Mouse (Mus musculus) central nervous system, embryonic 18 days (tissue): ENCODE results near the gene Naga. TPM values are rescaled to one million over a fixed set of nuclear protein-coding genes. Genes with fewer than 3 reads are reported as not detected.

ENCODE experiments used
- polyA plus RNA-seq: library from polyadenylated mRNA; depleted of rRNA; stranded (reverse); fragments of >200 nt; gene quantifications from 2 replicates; pipeline ENCODE4 v1.2.3, GENCODE M21; 2012; rRNA removed

Naga gene
- 37.9 TPM in 2 replicates for polyA plus RNA-seq

DNA sequence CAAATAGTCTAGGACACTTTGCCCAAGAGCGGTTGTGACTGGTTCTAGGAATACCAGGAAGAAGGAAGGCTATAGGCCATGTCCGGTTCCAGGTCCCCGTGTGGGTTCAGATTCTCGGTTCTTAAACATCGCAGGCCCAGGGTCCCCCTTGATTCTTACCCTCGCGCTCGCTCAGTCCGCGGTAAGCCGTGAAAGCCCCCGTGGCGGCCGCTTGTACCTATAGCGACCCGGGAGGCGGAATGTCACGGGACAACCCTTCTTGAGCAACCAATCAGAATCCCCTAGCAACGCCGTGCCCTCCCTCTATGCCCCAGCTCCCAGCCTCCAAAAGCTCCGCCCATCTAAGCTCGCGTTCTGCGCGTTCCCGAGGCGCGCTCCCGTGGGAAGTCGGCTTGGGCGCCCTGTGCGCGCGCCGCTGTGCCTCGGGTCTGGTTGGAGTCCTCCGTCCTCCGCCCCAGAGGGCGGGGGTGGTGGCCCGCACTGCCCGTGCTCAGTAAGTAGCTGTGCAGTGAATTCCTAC is at the start of gene Naga, which contains the start of the genes Pheta2 and Smdt1:
Naga (minus strand) TSS at position 333 of the 520 bp plus-strand sequence.
Pheta2 (plus strand) TSS at position 350 of the 520 bp plus-strand sequence.
Smdt1 (plus strand) TSS at position 367 of the 520 bp plus-strand sequence.

GRCm38 (mm10) chr15:82379871-82380713 is 41.4 kb upstream of the Naga start, which contains the start of gene Cyp2d22:
TSS of gene Cyp2d22 (minus strand) at chr15:82380260.

GRCm38 (mm10) chr15:82354126-82354945 is 15.6 kb upstream of the Naga start, which contains the start of gene Ndufa6:
TSS of gene Ndufa6 (minus strand) at chr15:82354322.

DNA sequence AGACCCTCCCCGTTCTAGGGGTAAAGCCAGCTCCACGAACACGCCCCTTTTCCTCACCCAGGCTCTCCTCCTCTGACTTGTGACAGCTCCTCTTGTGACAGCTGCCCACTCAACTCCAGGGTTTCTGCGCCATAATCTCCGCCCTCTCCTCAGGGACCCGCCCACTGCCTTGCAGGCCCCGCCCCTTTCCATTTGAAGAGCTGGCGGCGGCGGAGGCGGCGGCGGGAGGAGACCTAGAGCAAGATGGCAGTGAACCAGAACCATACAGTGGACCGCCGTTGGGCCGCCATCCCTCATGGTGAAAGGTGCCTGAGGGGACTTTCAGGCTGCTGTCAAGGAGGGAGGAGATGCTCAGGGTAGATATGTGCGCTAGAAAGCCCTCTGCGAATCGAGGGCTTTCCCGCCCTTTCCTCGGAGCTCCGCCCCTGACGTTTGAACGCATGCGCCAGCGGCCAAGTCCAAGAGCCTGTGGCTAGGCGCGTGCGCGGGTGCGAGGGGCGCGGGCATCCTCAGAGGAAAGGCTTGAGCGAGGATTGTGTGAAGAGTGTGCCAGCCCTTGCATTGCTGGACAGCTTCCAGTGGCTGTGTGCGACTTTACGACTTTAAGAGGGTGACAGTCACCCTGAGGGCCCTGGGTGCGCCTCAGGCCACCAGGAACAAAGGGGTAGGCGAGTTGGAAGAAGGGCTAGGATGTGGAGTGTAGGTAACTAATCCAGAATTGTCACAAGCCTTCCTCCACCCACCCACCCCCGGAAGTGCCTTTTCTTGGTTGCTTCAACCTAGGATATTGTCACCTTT is 39.8 kb downstream of the Naga start, which contains the start of gene Wbp2nl:
Wbp2nl (plus strand) TSS at position 191 of the 798 bp plus-strand sequence.

Other genes starting within 250 kb of the Naga start
- gene Ccdc134, start 211.0 kb downstream of the Naga start, polyA plus RNA-seq = 18.4 and 19.4 TPM in 2 replicates
- gene Srebf2, start 191.7 kb downstream of the Naga start, polyA plus RNA-seq = 121 and 141 TPM in 2 replicates
- 2.3 and 2.6 TPM in 2 replicates for gene Shisa8, start 126.1 kb downstream of the Naga start, polyA plus RNA-seq
- 0.39 TPM in 2 replicates for gene Tnfrsf13c, start 114.6 kb downstream of the Naga start, polyA plus RNA-seq
- gene Cenpm, start 94.2 kb downstream of the Naga start, polyA plus RNA-seq = 11.6 and 11.9 TPM in 2 replicates
- 96.7 and 103 TPM in 2 replicates for gene 1500009C09Rik, start 86.5 kb downstream of the Naga start, polyA plus RNA-seq
- 428 and 449 TPM in 2 replicates for gene Sept3, start 64.0 kb downstream of the Naga start, polyA plus RNA-seq
- 0.21 and 0.51 TPM in 2 replicates for gene Wbp2nl, start 40.0 kb downstream of the Naga start, polyA plus RNA-seq
- gene Pheta2, start within 50 bp of the Naga start, polyA plus RNA-seq = 0.92 and 1.4 TPM in 2 replicates
- gene Smdt1, start within 50 bp of the Naga start, polyA plus RNA-seq = 264 and 271 TPM in 2 replicates
- gene Ndufa6, start 15.4 kb upstream of the Naga start, polyA plus RNA-seq = 393 and 416 TPM in 2 replicates
- gene Cyp2d22, start 41.3 kb upstream of the Naga start, polyA plus RNA-seq = 8.8 and 10.3 TPM in 2 replicates
- not detected in 2 replicates for gene Cyp2d11, start 55.1 kb upstream of the Naga start, polyA plus RNA-seq
- 0.07 TPM in 1 of 2 replicates, not detected in the other for gene Cyp2d10, start 68.3 kb upstream of the Naga start, polyA plus RNA-seq
- gene Cyp2d9, start 94.5 kb upstream of the Naga start, polyA plus RNA-seq = not detected in 2 replicates
- not detected in 2 replicates for gene Cyp2d12, start 216.1 kb upstream of the Naga start, polyA plus RNA-seq